Mouse (Mus musculus) macrophage (primary cell): ENCODE data around the gene Nkx1-1. TPM values are rescaled to one million over a fixed set of nuclear protein-coding genes. Genes with fewer than 3 reads are reported as not detected.

ENCODE experiments used
- H3K27ac ChIP-seq: fragments of 350-480 bp; formaldehyde crosslinking; 2 replicates; pipeline ENCODE4 v1.9.0; 2021
- H3K36me3 ChIP-seq: fragments of 350-480 bp; formaldehyde crosslinking; 2 replicates; pipeline ENCODE4 v1.9.0; 2021; ENCODE audit errors: inconsistent target
- H3K4me3 ChIP-seq: fragments of 350-480 bp; formaldehyde crosslinking; 2 replicates; pipeline ENCODE4 v1.9.0; 2021; ENCODE audit errors: inconsistent target
- H3K79me2 ChIP-seq: fragments of 350-480 bp; formaldehyde crosslinking; 2 replicates; pipeline ENCODE4 v1.9.0; 2021; ENCODE audit errors: inconsistent target
- WGBS: methylation state at CpG from one replicate; pipeline ENCODE4 v1.1.7; 2026; ENCODE audit warnings: inconsistent platforms; ENCODE audit not compliant: missing documents; 5-methylcytosine and 5-hydroxymethylcytosine counted together
- polyA plus RNA-seq: library from polyadenylated mRNA; stranded (reverse); fragments of 250-400 nt; gene quantifications from 3 replicates; pipeline ENCODE4 v1.2.4, GENCODE M21; 2018; ENCODE audit warnings: inconsistent platforms

The Nkx1-1 gene
- polyA plus RNA-seq, 1 experiment from 2014 or later: not detected

- no peak overlapping the region for H3K27ac ChIP-seq
- 7% methylated on average over 39 of the region's 39 CpGs for WGBS
- no peaks in the 10 kb centered on the region for H3K79me2 ChIP-seq
- H3K4me3 ChIP-seq: no peak overlapping the region
- H3K36me3 ChIP-seq: no peaks in the 10 kb centered on the region
Observed at GRCm38 (mm10) chr5:33432057-33432935, 1.5 kb downstream of the Nkx1-1 start.

GRCm38 (mm10) chr5:33431173-33432005 is 2.4 kb downstream of the Nkx1-1 start:
- Histone ChIP-seq H3K4me3 (no peak overlapping the region), H3K27ac (no peak overlapping the region), H3K36me3 (no peaks in the 10 kb centered on the region), H3K79me2 (no peaks in the 10 kb centered on the region)
- 1% methylated on average over 77 of the region's 77 CpGs for WGBS

GRCm38 (mm10) chr5:33430511-33431172 is 3.1 kb downstream of the Nkx1-1 start:
- 3% methylated on average over 62 of the region's 64 CpGs for WGBS
- H3K79me2 ChIP-seq: no peaks in the 10 kb centered on the region
- H3K4me3 ChIP-seq: no peak overlapping the region
- H3K36me3 ChIP-seq: no peaks in the 10 kb centered on the region
- H3K27ac ChIP-seq: no peak overlapping the region

DNA sequence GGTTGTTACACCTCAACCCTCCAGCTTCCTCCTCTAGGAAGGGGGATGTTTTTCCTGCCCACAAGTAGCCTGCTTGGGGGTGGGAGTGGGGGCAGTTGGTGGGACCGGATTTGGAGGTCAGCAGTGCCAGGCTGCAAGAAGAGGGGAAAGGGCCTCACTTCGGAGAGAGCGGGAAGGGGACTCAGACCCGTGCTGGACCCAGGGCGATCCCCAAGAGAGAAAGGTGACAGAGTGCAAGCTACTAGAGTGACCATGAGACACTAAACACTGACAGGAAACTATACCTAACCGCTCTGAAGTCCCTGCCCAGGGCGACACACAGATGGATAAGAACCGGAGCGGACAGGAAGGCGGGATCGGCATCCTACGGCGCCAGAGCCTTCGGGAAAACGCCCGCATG is 3.7 kb downstream of the Nkx1-1 start:
- Histone ChIP-seq H3K79me2 (no peaks in the 10 kb centered on the region), H3K27ac (no peak overlapping the region)
- WGBS: 11% methylated on average over 16 of the region's 16 CpGs

DNA sequence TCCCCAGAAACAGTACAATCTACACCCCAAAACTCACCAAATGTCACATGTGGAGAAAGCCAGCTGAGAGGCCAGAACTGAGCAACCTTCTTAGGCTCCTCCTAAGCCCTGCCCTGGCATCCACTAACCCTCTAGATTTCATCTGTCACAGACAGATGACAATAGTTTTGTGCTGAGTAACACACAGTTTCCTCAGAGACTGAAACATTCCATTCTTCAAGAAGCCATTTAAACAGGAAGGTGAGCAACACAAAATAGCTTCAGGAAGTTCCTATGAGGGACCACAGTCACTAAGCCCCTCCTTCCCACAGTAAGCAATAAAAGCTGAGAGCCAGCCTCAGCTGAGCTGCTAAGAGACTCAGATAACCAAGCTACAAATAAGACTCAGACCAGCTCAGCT is 6.3 kb downstream of the Nkx1-1 start:
- Histone ChIP-seq H3K79me2 (no peaks in the 10 kb centered on the region), H3K27ac (no peak overlapping the region), H3K36me3 (no peaks in the 10 kb centered on the region), H3K4me3 (no peak overlapping the region)

More for the DNA sequence above, 3.7 kb downstream of the Nkx1-1 start:
- Histone ChIP-seq H3K36me3 (no peaks in the 10 kb centered on the region), H3K4me3 (no peak overlapping the region)

DNA sequence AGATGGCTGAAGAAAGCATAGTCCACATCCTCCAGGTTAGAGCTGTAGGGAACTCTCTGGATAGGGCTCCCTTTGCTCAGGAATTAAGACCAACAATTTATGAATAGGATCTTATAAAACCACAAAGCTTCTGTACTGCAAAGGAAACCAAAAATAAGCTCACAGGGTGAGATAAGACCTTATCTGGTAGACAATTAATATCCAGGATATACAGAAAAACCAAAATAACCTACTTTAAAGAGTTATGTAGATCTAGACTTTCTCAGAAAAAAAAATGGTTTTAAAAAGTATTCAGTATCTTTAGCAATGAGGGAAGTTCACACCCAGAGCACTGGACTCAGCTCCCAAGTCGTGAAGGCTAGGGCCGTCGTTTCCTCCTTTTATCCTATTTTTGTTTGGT is 13.5 kb downstream of the Nkx1-1 start:
- Histone ChIP-seq H3K4me3 (no peak overlapping the region), H3K36me3 (no peaks in the 10 kb centered on the region), H3K79me2 (no peaks in the 10 kb centered on the region), H3K27ac (no peak overlapping the region)
- 7% methylated on average over 3 of the region's 3 CpGs for WGBS

- 90% methylated on average over 12 of the region's 12 CpGs for WGBS
- Histone ChIP-seq H3K4me3 (no peak overlapping the region), H3K79me2 (no peaks in the 10 kb centered on the region), H3K36me3 (no peaks in the 10 kb centered on the region), H3K27ac (no peak overlapping the region)
Observed at GRCm38 (mm10) chr5:33400819-33401218, 33.0 kb downstream of the Nkx1-1 start.

GRCm38 (mm10) chr5:33396828-33397227 is 36.9 kb downstream of the Nkx1-1 start:
- Histone ChIP-seq H3K27ac (no peak overlapping the region), H3K79me2 (no peaks in the 10 kb centered on the region), H3K4me3 (no peak overlapping the region), H3K36me3 (peaks cover 7% of the 10 kb centered on the region; the same call in 1 of the 2 replicates)
- 94% methylated on average over 7 of the region's 7 CpGs for WGBS

DNA sequence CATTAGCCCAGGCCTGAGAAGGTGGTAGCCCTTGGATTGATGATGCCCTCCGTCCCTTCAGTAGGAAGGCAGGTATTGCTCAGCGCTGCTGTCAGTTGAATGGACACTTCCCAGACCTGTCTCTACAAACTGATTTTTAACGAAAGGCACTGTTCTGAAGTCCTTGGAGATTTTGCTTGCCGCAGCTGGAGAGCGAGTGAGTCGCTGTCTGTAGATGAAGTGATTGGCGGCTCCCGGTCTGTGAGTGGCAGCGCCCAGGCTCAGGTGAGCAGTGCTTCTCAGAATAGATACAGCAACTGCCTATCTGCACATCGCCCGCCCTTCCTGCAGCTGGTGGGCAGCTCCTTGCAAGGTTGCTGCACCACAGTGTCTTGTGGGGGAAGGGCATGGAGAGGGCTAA is 38.1 kb downstream of the Nkx1-1 start:
- 96% methylated on average over 11 of the region's 11 CpGs for WGBS
- H3K27ac ChIP-seq: no peak overlapping the region
- no peaks in the 10 kb centered on the region for H3K79me2 ChIP-seq
- peaks cover 17% of the 10 kb centered on the region for H3K36me3 ChIP-seq
- no peak overlapping the region for H3K4me3 ChIP-seq

GRCm38 (mm10) chr5:33393803-33394202 is 40.0 kb downstream of the Nkx1-1 start:
- H3K4me3 ChIP-seq: no peak overlapping the region
- 27% methylated on average over 7 of the region's 7 CpGs for WGBS
- H3K36me3 ChIP-seq: peaks cover 17% of the 10 kb centered on the region
- H3K27ac ChIP-seq: no peak overlapping the region
- no peaks in the 10 kb centered on the region for H3K79me2 ChIP-seq

DNA sequence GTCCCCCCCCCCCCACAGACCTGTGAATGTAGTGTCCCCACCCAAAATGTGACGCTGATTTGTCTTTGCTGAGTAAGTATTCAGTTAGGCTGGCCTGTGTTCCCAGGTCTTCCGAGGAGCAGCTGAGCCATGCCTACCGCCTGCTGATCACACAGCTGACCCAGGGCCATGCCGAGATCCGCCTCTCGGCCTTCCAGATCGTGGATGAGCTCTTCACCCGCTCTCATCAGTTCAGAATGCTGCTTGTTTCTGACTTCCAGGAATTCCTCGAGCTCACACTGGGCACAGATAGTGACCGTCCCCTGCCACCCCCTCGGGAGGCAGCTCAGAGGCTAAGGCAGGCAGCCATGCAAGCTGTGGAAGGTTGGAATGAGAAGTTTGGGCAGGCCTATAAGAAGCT is 46.2 kb downstream of the Nkx1-1 start:
- Histone ChIP-seq H3K4me3 (no peak overlapping the region), H3K27ac (no peak overlapping the region), H3K36me3 (peaks cover 36% of the 10 kb centered on the region), H3K79me2 (no peaks in the 10 kb centered on the region)
- 97% methylated on average over 11 of the region's 11 CpGs for WGBS

Other genes with a start within 250 kb of the Nkx1-1 start
- not detected in 3 replicates for gene Spon2, start 215.5 kb downstream of the Nkx1-1 start, polyA plus RNA-seq
- 72.3 to 130 TPM (median 111 TPM) in 3 replicates for gene Ctbp1, start 159.0 kb downstream of the Nkx1-1 start, polyA plus RNA-seq
- 70.4 to 83.3 TPM (median 82.3 TPM) in 3 replicates for gene Maea, start 98.5 kb downstream of the Nkx1-1 start, polyA plus RNA-seq
- 2.9 to 6.2 TPM (median 6.0 TPM) in 3 replicates for gene Uvssa, start 55.4 kb downstream of the Nkx1-1 start, polyA plus RNA-seq
- gene Fam53a, start 195.7 kb upstream of the Nkx1-1 start, polyA plus RNA-seq: 9.3 to 21.4 TPM (median 18.9 TPM) in 3 replicates
- 0.10 to 0.23 TPM in 2 of 3 replicates, not detected in the other for gene Gm9903, start 195.9 kb upstream of the Nkx1-1 start, polyA plus RNA-seq
- 28.4 to 65.1 TPM (median 34.0 TPM) in 3 replicates for gene Slbp, start 218.6 kb upstream of the Nkx1-1 start, polyA plus RNA-seq
- 6.1 to 26.7 TPM (median 22.0 TPM) in 3 replicates for gene Tacc3, start 224.2 kb upstream of the Nkx1-1 start, polyA plus RNA-seq
- 11.7 to 18.8 TPM (median 18.6 TPM) in 3 replicates for gene Tmem129, start 224.4 kb upstream of the Nkx1-1 start, polyA plus RNA-seq